Mouse (Mus musculus): ENCODE measurements around the gene Steap2. TPM values are rescaled to one million over a fixed set of nuclear protein-coding genes. Genes with fewer than 3 reads are reported as not detected.
"Not testable (repeated sequence)": the region's sequence is repeated elsewhere in the genome, so short reads cannot be mapped to it uniquely, and the experiment has no call there.

Steap2 gene
- polyA plus RNA-seq, 1 experiment, result 4.8 TPM

GRCm38 (mm10) chr5:5700386-5700785, 6.0 kb upstream of the Steap2 start:
- Histone ChIP-seq H3K4me3 (ENCODE audit: insufficient read depth, low read length) (no peak overlapping the region), H3K4me1 (ENCODE audit: control insufficient read depth, insufficient read depth, low read length) (no peaks in the 10 kb centered on the region), H3K27ac (ENCODE audit: insufficient read depth, low read length) (no peak overlapping the region)
- no peak for TF ChIP-seq POLR2A (IDR thresholded peaks at IDR 0.05; ENCODE audit: extremely low read depth, insufficient read depth, low read length)
- no peak for TF ChIP-seq CTCF (IDR thresholded peaks at IDR 0.05; ENCODE audit: extremely low read depth, insufficient read depth, low read length)

GRCm38 (mm10) chr5:5698830-5699229, 4.5 kb upstream of the Steap2 start:
- TF ChIP-seq CTCF (IDR thresholded peaks at IDR 0.05; ENCODE audit: extremely low read depth, insufficient read depth, low read length), result no peak
- no peak for TF ChIP-seq POLR2A (IDR thresholded peaks at IDR 0.05; ENCODE audit: extremely low read depth, insufficient read depth, low read length)
- no peak overlapping the region for H3K27ac ChIP-seq (ENCODE audit: insufficient read depth, low read length)
- no peak overlapping the region for H3K4me3 ChIP-seq (ENCODE audit: insufficient read depth, low read length)
- no peaks in the 10 kb centered on the region for H3K4me1 ChIP-seq (ENCODE audit: control insufficient read depth, insufficient read depth, low read length)

GRCm38 (mm10) chr5:5695401-5695942, 1.1 kb upstream of the Steap2 start:
- H3K27ac ChIP-seq (ENCODE audit: insufficient read depth, low read length), result no peak overlapping the region
- no peak overlapping the region for H3K4me3 ChIP-seq (ENCODE audit: insufficient read depth, low read length)
- H3K4me1 ChIP-seq (ENCODE audit: control insufficient read depth, insufficient read depth, low read length), result no peaks in the 10 kb centered on the region
- TF ChIP-seq CTCF (IDR thresholded peaks at IDR 0.05; ENCODE audit: extremely low read depth, insufficient read depth, low read length), result no peak
- TF ChIP-seq POLR2A (IDR thresholded peaks at IDR 0.05; ENCODE audit: extremely low read depth, insufficient read depth, low read length), result no peak

GRCm38 (mm10) chr5:5693541-5693955, 830 bp downstream of the Steap2 start:
- H3K4me1 ChIP-seq (ENCODE audit: control insufficient read depth, insufficient read depth, low read length), result no peaks in the 10 kb centered on the region
- no peak for TF ChIP-seq POLR2A (IDR thresholded peaks at IDR 0.05; ENCODE audit: extremely low read depth, insufficient read depth, low read length)
- no peak for TF ChIP-seq CTCF (IDR thresholded peaks at IDR 0.05; ENCODE audit: extremely low read depth, insufficient read depth, low read length)
- peak overlapping the region; percentile 46 for H3K4me3 ChIP-seq (ENCODE audit: insufficient read depth, low read length)
- H3K27ac ChIP-seq (ENCODE audit: insufficient read depth, low read length), result no peak overlapping the region

GRCm38 (mm10) chr5:5692167-5692738, 2.1 kb downstream of the Steap2 start:
- H3K4me1 ChIP-seq (ENCODE audit: control insufficient read depth, insufficient read depth, low read length), result no peaks in the 10 kb centered on the region
- TF ChIP-seq CTCF (IDR thresholded peaks at IDR 0.05; ENCODE audit: extremely low read depth, insufficient read depth, low read length), result no peak
- no peak for TF ChIP-seq POLR2A (IDR thresholded peaks at IDR 0.05; ENCODE audit: extremely low read depth, insufficient read depth, low read length)

GRCm38 (mm10) chr5:5688945-5689540, 5.3 kb downstream of the Steap2 start:
- H3K4me3 ChIP-seq (ENCODE audit: insufficient read depth, low read length), result no peak overlapping the region
- no peaks in the 10 kb centered on the region for H3K4me1 ChIP-seq (ENCODE audit: control insufficient read depth, insufficient read depth, low read length)
- TF ChIP-seq POLR2A (IDR thresholded peaks at IDR 0.05; ENCODE audit: extremely low read depth, insufficient read depth, low read length) (no peak), CTCF (IDR thresholded peaks at IDR 0.05; ENCODE audit: extremely low read depth, insufficient read depth, low read length) (no peak)
- no peak overlapping the region for H3K27ac ChIP-seq (ENCODE audit: insufficient read depth, low read length)

More at GRCm38 (mm10) chr5:5692167-5692738, 2.1 kb downstream of the Steap2 start:
- no peak overlapping the region for H3K4me3 ChIP-seq (ENCODE audit: insufficient read depth, low read length)
- H3K27ac ChIP-seq (ENCODE audit: insufficient read depth, low read length), result no peak overlapping the region

GRCm38 (mm10) chr5:5688228-5688627, 6.2 kb downstream of the Steap2 start:
- Histone ChIP-seq H3K4me1 (ENCODE audit: control insufficient read depth, insufficient read depth, low read length) (no peaks in the 10 kb centered on the region), H3K4me3 (ENCODE audit: insufficient read depth, low read length) (no peak overlapping the region), H3K27ac (ENCODE audit: insufficient read depth, low read length) (no peak overlapping the region)
- TF ChIP-seq POLR2A (IDR thresholded peaks at IDR 0.05; ENCODE audit: extremely low read depth, insufficient read depth, low read length) (no peak), CTCF (IDR thresholded peaks at IDR 0.05; ENCODE audit: extremely low read depth, insufficient read depth, low read length) (no peak)

- Histone ChIP-seq H3K4me1 (ENCODE audit: control insufficient read depth, insufficient read depth, low read length) (no peaks in the 10 kb centered on the region), H3K27ac (ENCODE audit: insufficient read depth, low read length) (no peak overlapping the region), H3K4me3 (ENCODE audit: insufficient read depth, low read length) (no peak overlapping the region)
- TF ChIP-seq CTCF (IDR thresholded peaks at IDR 0.05; ENCODE audit: extremely low read depth, insufficient read depth, low read length) (no peak), POLR2A (IDR thresholded peaks at IDR 0.05; ENCODE audit: extremely low read depth, insufficient read depth, low read length) (no peak)
Measured at GRCm38 (mm10) chr5:5686973-5687372, 7.4 kb downstream of the Steap2 start.

- not testable (repeated sequence) for H3K27ac ChIP-seq (ENCODE audit: insufficient read depth, low read length)
Measured at GRCm38 (mm10) chr5:5684946-5685345, 9.4 kb downstream of the Steap2 start.

GRCm38 (mm10) chr5:5683292-5683691, 11.1 kb downstream of the Steap2 start:
- no peak overlapping the region for H3K4me3 ChIP-seq (ENCODE audit: insufficient read depth, low read length)
- TF ChIP-seq POLR2A (IDR thresholded peaks at IDR 0.05; ENCODE audit: extremely low read depth, insufficient read depth, low read length) (no peak), CTCF (IDR thresholded peaks at IDR 0.05; ENCODE audit: extremely low read depth, insufficient read depth, low read length) (no peak)
- no peak overlapping the region for H3K27ac ChIP-seq (ENCODE audit: insufficient read depth, low read length)
- H3K4me1 ChIP-seq (ENCODE audit: control insufficient read depth, insufficient read depth, low read length), result no peaks in the 10 kb centered on the region

More at GRCm38 (mm10) chr5:5684946-5685345, 9.4 kb downstream of the Steap2 start:
- H3K4me3 ChIP-seq (ENCODE audit: insufficient read depth, low read length); H3K4me1 ChIP-seq (ENCODE audit: control insufficient read depth, insufficient read depth, low read length): not testable (repeated sequence)

Measured in cortical plate, adult 2 months (tissue).